Mouse (Mus musculus): ENCODE measurements around the gene Irx6. TPM values are rescaled to one million over a fixed set of nuclear protein-coding genes. Genes with fewer than 3 reads are reported as not detected.

Irx6 gene
- polyA plus RNA-seq, 1 experiment from 2014 or later = 3.2 TPM

DNA sequence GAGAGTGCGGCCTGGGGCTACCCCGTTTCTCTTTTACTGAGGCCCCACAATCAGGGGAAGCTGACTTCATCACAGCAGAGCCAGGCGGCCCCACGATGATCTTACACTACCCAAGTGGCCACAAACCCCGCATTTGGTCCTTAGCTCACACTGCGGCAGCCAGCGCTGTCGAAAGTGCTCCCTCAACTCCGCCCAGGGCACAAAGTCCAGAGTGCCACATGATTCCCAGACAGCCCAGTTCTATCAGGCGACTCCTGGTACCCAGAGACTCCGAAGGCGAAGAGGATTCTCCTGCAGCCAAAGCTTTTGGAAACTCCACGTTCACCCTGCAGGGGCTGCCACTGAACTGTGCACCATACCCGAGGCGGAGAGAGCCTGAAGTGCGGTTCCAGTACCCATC lies 4.3 kb downstream of the Irx6 start:
- Histone ChIP-seq H3K27ac (no peak overlapping the region), H3K4me1 (peaks cover 28% of the 10 kb centered on the region), H3K4me3 (peak overlapping the region; percentile 21), H3K4me2 (replicated peaks) (peak overlapping the region; percentile 42), H3K36me3 (no peaks in the 10 kb centered on the region), H3K9me3 (replicated peaks) (no peaks in the 10 kb centered on the region), H3K9ac (peak overlapping the region; percentile 29; the same call in 1 of the 2 replicates), H3K27me3 (peaks cover 73% of the 10 kb centered on the region)
- 14% methylated on average over 16 of the region's 16 CpGs for WGBS
- no peak for ATAC-seq (ENCODE audit: low FRiP score)

DNA sequence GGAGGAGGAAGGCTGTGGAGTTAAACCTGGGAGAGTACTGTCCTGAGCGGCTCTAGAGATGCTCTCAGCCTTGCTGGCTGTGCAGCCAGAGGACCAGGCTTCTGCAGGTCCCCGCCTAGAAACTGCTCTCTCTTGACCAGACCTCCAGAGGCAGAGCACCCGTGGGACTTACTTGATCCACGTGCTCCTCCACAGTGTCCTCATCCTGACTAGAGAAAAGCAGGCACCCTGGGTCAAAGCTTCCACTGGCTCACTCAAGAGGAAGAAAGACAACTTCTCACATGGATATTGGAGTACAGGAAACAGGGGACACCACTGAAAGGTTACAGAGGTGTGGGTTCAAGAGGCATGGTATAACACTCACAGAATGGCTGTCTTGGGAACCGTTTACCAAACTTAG lies 23.3 kb downstream of the Irx6 start:
- H3K9me3 ChIP-seq (replicated peaks) = no peaks in the 10 kb centered on the region
- no peak overlapping the region for H3K4me3 ChIP-seq
- no peak overlapping the region for H3K27ac ChIP-seq
- no peak overlapping the region for H3K9ac ChIP-seq
- no peak overlapping the region for H3K4me2 ChIP-seq (replicated peaks)
- 85% methylated on average over 5 of the region's 5 CpGs for WGBS
- ATAC-seq (ENCODE audit: low FRiP score) = no peak
- H3K36me3 ChIP-seq = no peaks in the 10 kb centered on the region
- H3K27me3 ChIP-seq = peaks cover 8% of the 10 kb centered on the region; the same call in 1 of the 2 replicates
- 0 out of 2 replicates have a peak, but pooled peaks cover 2% of the 10 kb centered on the region for H3K4me1 ChIP-seq

DNA sequence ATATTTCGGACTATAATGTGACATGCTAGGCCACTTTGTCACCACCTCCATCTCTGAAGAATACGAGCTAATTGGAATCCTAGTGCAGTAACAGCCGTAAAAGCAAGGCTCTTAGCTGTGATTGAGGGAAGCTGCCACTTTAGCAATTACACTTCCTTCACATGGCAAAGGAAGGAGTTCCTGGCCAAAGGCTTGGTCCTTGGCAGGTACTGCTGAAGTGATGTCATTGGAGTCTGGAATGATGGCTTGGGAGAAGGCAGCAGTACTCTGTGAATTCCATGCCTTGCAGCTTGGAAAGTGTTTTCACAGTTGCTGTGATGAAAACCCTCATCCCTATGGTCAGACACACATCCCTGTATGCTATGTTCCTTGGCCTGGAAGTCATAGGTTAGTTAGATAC lies 24.3 kb downstream of the Irx6 start:
- Histone ChIP-seq H3K9me3 (replicated peaks) (no peaks in the 10 kb centered on the region), H3K9ac (no peak overlapping the region), H3K36me3 (no peaks in the 10 kb centered on the region), H3K27me3 (peaks cover 8% of the 10 kb centered on the region; the same call in 1 of the 2 replicates), H3K27ac (no peak overlapping the region), H3K4me1 (0 out of 2 replicates have a peak, but pooled peaks cover 3% of the 10 kb centered on the region), H3K4me2 (replicated peaks) (no peak overlapping the region), H3K4me3 (no peak overlapping the region)
- 64% methylated on average over 3 of the region's 3 CpGs for WGBS
- ATAC-seq (ENCODE audit: low FRiP score) = no peak

DNA sequence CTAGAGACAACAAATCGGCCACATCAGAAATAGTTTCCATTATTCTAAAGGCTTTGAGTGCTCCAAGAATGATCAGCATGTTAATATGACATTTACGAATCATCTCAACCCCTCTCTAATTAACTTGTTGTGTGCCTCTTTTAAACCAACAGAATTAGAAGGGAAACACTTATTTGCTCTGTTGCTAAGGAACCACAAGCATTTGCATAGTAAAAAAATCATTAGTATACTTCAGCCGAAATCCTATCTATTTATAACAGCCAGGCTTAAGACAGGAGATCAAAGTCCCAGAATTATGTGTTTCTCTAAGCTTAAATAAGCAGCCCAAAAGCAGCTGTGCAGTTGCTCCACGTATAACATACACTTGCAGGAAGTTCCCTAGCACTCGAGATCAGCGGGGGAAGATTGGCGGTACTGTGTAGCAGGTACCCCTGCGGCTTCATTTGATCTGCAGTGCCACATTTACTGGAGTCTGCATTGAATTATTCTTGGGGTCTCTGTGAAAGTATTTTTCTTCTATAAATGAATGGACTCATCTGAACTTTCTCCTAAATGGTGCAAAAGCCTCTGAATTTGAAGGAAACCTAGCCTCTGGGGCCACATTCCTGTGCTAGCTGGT lies 25.9 kb downstream of the Irx6 start:
- WGBS = 61% methylated on average over 8 of the region's 8 CpGs
- Histone ChIP-seq H3K9ac (no peak overlapping the region), H3K36me3 (no peaks in the 10 kb centered on the region), H3K4me3 (no peak overlapping the region), H3K27me3 (peaks cover 8% of the 10 kb centered on the region; the same call in 1 of the 2 replicates), H3K4me2 (replicated peaks) (no peak overlapping the region), H3K27ac (no peak overlapping the region), H3K9me3 (replicated peaks) (no peaks in the 10 kb centered on the region), H3K4me1 (0 out of 2 replicates have a peak, but pooled peaks cover 4% of the 10 kb centered on the region)
- ATAC-seq (ENCODE audit: low FRiP score) = no peak

DNA sequence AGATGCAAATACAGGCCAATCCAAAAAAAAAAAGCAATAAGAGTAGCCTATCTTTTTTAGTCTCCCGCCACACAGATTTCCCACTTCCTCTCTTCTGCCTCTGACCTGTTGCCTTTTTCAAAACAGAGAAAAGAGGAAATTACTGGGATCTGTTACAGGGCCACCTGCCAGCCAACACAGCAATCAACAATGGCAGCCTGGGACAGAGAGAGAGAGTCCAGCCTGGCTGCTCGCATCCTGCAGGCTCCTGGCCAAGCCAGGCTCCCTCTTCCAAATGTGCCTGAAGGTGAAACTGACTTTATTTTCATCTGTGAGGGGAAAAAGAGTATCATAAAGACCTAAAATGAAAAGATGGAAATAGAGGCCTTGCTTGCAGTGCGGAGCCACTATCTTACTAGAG lies 29.3 kb downstream of the Irx6 start:
- no peak overlapping the region for H3K4me3 ChIP-seq
- H3K36me3 ChIP-seq = no peaks in the 10 kb centered on the region
- no peak overlapping the region for H3K27ac ChIP-seq
- WGBS = 83% methylated on average over 3 of the region's 3 CpGs
- no peaks in the 10 kb centered on the region for H3K9me3 ChIP-seq (replicated peaks)
- no peak overlapping the region for H3K9ac ChIP-seq
- 0 out of 2 replicates have a peak, but pooled peaks cover 3% of the 10 kb centered on the region for H3K27me3 ChIP-seq
- ATAC-seq (ENCODE audit: low FRiP score) = no peak
- 0 out of 2 replicates have a peak, but pooled peaks cover 4% of the 10 kb centered on the region for H3K4me1 ChIP-seq
- H3K4me2 ChIP-seq (replicated peaks) = no peak overlapping the region

DNA sequence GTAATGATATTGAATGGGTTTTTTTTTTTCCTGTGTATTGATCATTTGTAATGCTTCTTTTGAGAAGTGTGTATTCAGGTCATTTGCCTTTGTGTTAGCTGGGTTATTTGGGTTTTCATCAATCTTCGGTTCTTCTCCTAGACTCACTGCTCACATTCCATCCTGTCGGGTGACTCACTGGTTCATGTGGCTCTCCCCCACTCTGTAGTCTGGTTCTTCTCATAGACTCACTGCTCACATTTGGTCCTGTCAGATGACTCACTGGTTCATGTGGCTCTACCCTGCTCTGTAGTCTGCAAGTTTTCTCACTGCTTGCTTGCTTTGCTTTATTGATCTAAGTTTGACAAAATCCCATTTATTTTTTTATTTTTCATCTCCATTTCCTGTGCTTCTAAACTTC lies 32.2 kb downstream of the Irx6 start:
- Histone ChIP-seq H3K36me3 (no peaks in the 10 kb centered on the region), H3K9ac (no peak overlapping the region), H3K4me3 (no peak overlapping the region), H3K4me1 (0 out of 2 replicates have a peak, but pooled peaks cover 2% of the 10 kb centered on the region), H3K27ac (no peak overlapping the region), H3K9me3 (replicated peaks) (0 out of 2 replicates have a peak, but pooled peaks cover 4% of the 10 kb centered on the region), H3K27me3 (no peaks in the 10 kb centered on the region), H3K4me2 (replicated peaks) (no peak overlapping the region)
- no peak for ATAC-seq (ENCODE audit: low FRiP score)
- 61% methylated on average over 2 of the region's 2 CpGs for WGBS

DNA sequence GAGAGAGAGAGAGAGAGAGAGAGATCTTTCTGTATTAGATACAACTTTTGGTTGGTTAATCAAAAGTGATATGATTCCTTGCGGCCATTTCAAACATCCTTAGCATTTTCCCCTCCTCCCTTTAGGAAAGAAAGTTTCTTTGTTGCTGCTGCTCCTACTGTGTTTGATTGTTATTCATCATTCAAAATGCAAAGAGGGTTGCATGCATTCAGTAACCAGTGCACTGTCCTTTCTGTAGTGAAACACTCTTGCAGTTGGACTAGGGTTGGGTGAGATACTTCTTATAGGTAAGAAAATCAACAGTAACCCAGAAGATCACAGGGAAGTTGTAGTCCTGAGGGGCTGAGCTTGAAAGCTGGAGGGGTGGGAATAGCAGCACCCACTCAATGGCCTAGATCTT lies 39.2 kb downstream of the Irx6 start:
- Histone ChIP-seq H3K9ac (no peak overlapping the region), H3K4me2 (replicated peaks) (no peak overlapping the region), H3K27ac (no peak overlapping the region), H3K27me3 (no peaks in the 10 kb centered on the region), H3K36me3 (no peaks in the 10 kb centered on the region), H3K4me1 (no peaks in the 10 kb centered on the region), H3K4me3 (no peak overlapping the region), H3K9me3 (replicated peaks) (0 out of 2 replicates have a peak, but pooled peaks cover 4% of the 10 kb centered on the region)
- ATAC-seq (ENCODE audit: low FRiP score) = no peak
- WGBS = 75% methylated on average over 1 of the region's 1 CpGs

DNA sequence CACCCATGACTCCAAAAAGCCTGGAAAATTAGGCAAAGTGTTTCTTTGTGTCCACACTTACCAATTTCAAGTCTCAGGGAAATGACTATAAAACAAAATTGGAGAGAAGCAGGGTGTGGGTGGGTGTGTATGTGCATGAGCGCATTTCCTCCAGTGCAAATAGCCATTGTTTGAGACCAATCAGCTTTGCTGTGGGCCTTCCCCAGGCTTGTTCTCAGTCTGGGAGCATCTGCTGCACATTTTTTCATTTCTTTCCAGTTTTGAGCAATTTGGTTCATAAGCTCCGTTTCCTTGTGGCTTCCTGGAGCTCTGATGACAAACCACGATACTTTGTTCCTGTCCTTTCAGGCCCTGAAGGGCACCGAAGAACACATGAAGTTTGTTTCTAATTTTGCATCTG lies 43.3 kb downstream of the Irx6 start:
- H3K4me1 ChIP-seq = peaks cover 5% of the 10 kb centered on the region
- H3K9ac ChIP-seq = no peak overlapping the region
- no peaks in the 10 kb centered on the region for H3K36me3 ChIP-seq
- WGBS = 70% methylated on average over 4 of the region's 4 CpGs
- ATAC-seq (ENCODE audit: low FRiP score) = no peak
- no peaks in the 10 kb centered on the region for H3K9me3 ChIP-seq (replicated peaks)
- H3K27me3 ChIP-seq = no peaks in the 10 kb centered on the region
- H3K27ac ChIP-seq = no peak overlapping the region
- no peak overlapping the region for H3K4me3 ChIP-seq
- no peak overlapping the region for H3K4me2 ChIP-seq (replicated peaks)

DNA sequence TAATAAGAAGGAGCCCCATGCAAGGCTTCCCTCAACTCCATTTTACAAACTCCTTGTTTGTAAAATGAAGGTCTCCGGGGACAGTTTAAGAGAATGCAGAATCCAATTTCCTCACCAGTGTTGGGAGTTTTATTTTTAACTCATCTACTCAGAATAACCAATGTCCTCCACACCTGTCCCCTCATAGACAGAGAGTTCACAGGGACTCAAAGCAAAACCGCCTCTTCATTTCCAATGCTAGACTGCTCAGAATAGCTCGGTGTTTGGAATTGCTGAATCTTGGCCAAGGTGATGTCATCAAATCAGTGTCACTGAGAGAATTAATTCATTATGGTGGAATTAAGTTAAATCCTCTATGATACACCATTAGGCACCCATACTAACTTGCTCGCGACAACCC lies 44.0 kb downstream of the Irx6 start:
- Histone ChIP-seq H3K36me3 (no peaks in the 10 kb centered on the region), H3K4me3 (no peak overlapping the region), H3K4me1 (peaks cover 10% of the 10 kb centered on the region), H3K4me2 (replicated peaks) (no peak overlapping the region), H3K27ac (no peak overlapping the region), H3K27me3 (no peaks in the 10 kb centered on the region), H3K9ac (no peak overlapping the region), H3K9me3 (replicated peaks) (no peaks in the 10 kb centered on the region)
- WGBS = 89% methylated on average over 5 of the region's 5 CpGs
- no peak for ATAC-seq (ENCODE audit: low FRiP score)

DNA sequence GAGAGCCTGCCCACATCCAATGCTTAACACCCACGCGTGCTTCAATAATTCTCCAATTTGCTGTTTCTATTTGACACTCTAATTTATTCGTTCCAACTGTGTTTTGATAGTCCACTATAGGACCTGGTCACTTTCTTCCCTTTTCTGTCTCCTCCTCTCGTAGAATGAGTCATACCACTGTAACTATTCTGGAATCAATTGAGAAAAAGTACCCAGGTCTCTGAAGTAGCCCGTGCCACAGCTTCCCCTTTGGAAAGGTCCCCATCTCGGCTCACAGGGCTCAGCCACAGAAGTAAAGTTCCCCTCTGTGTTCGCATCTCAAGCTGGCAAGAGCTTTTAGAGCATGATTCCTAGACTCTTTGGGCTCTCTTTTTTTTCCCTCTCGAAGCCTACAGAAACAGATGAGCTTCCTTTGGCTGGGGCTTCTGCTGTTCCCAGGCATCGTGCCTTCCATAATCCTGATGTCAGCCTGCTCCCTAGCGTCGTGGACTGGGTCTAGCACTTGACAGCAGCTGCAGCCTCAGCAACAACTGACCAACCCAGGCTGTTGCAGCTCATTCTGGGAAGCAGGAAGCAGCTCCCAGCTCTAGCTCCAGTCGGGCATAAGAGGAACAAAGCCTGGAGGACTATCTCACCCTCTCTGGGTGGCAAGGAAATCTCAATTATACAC lies 47.3 kb downstream of the Irx6 start:
- no peaks in the 10 kb centered on the region for H3K36me3 ChIP-seq
- no peak overlapping the region for H3K4me3 ChIP-seq
- H3K27me3 ChIP-seq = no peaks in the 10 kb centered on the region
- no peak overlapping the region for H3K27ac ChIP-seq
- H3K4me1 ChIP-seq = peaks cover 24% of the 10 kb centered on the region
- no peaks in the 10 kb centered on the region for H3K9me3 ChIP-seq (replicated peaks)
- WGBS = 38% methylated on average over 12 of the region's 12 CpGs
- ATAC-seq (ENCODE audit: low FRiP score) = peak; percentile 85
- H3K4me2 ChIP-seq (replicated peaks) = 0 out of 2 replicates have a peak overlapping the region, but pooled peaks have one; percentile 19
- H3K9ac ChIP-seq = no peak overlapping the region

DNA sequence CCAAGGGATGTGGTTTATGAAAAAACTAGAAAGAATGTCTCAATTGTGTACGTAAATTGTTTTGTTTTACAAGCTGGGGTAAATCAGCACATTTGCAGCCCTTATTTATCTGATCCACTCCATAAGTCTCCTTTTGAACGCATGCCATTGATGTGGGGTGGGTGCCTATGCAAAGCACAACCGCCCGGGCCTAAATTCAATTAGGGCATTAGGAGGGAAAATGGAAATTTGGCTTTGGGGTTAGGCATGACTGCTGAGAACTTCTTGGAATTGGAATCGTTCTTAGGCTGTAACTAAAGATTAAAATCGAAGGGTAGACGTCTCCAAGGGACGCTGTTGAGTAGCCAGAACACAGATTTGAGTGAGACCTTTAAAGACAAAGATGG lies 47.8 kb downstream of the Irx6 start:
- H3K9ac ChIP-seq = no peak overlapping the region
- no peak overlapping the region for H3K4me2 ChIP-seq (replicated peaks)
- WGBS = 72% methylated on average over 8 of the region's 8 CpGs
- ATAC-seq (ENCODE audit: low FRiP score) = peak; percentile 38; the same call in 1 of the 2 replicates
- no peak overlapping the region for H3K4me3 ChIP-seq
- no peaks in the 10 kb centered on the region for H3K9me3 ChIP-seq (replicated peaks)
- no peaks in the 10 kb centered on the region for H3K36me3 ChIP-seq
- no peaks in the 10 kb centered on the region for H3K27me3 ChIP-seq
- H3K27ac ChIP-seq = no peak overlapping the region
- peaks cover 24% of the 10 kb centered on the region for H3K4me1 ChIP-seq

DNA sequence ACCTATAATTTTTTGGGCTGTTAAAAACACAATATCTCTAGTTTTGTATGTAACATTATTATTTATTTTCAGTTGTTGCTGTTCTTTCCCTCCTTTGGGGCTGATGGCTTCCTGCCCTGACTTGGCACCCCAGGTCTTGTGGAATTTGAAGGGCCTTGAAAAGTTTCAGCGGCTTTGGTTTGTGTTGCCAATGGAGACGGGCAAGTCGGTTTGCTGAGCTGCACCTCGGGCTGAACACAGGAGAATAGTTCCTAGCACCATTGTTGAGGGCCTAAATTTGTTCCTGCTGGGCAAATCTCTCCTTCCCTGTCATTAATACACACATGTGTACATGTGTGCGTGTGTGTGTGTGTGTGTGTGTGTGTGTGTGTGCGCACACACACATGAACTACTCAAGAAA lies 49.2 kb downstream of the Irx6 start:
- Histone ChIP-seq H3K9me3 (replicated peaks) (no peaks in the 10 kb centered on the region), H3K9ac (no peak overlapping the region), H3K27ac (peak overlapping the region; percentile 45; the same call in 1 of the 2 replicates), H3K4me3 (no peak overlapping the region), H3K36me3 (no peaks in the 10 kb centered on the region), H3K27me3 (no peaks in the 10 kb centered on the region), H3K4me2 (replicated peaks) (no peak overlapping the region), H3K4me1 (peaks cover 24% of the 10 kb centered on the region)
- 40% methylated on average over 6 of the region's 6 CpGs for WGBS
- ATAC-seq (ENCODE audit: low FRiP score) = no peak

Data from hindbrain, embryonic 12.5 days (tissue).